Mouse (Mus musculus) lung, embryonic 14.5 days (tissue): Measurements from ENCODE around the gene Col6a5. TPM values are rescaled to one million over a fixed set of nuclear protein-coding genes. Genes with fewer than 3 reads are reported as not detected.

Source experiments
- ATAC-seq: fragments of 200-750 bp; cut with Nextera tagmentation; 2 replicates; pipeline ENCODE4 v1.8.0; 2017; ENCODE audit warnings: mild to moderate bottlenecking, moderate TSS enrichment, moderate library complexity; ENCODE audit not compliant: insufficient read depth
- DNase-seq: peaks from one replicate; pipeline ENCODE4 v3.0.0-alpha.2; 2015
- H3K27ac ChIP-seq: fragments of 300-500 bp; sonication (generic); 2 replicates; pipeline ENCODE4 v1.5.1; 2014; ENCODE audit warnings: low read depth, mild to moderate bottlenecking, moderate library complexity
- H3K27me3 ChIP-seq: fragments of 300-500 bp; sonication (generic); 2 replicates; pipeline ENCODE4 v1.6.1; 2014; ENCODE audit warnings: low read length, control low read depth; ENCODE audit not compliant: insufficient read depth
- H3K36me3 ChIP-seq: fragments of 300-500 bp; sonication (generic); 2 replicates; pipeline ENCODE4 v1.6.1; 2014; ENCODE audit warnings: control low read depth; ENCODE audit not compliant: insufficient read depth
- H3K4me1 ChIP-seq: fragments of 300-500 bp; sonication (generic); 2 replicates; pipeline ENCODE4 v1.6.1; 2014; ENCODE audit warnings: antibody characterized with exemption, control low read depth; ENCODE audit not compliant: insufficient read depth
- H3K4me2 ChIP-seq: fragments of 300-500 bp; sonication (generic); 2 replicates; pipeline ENCODE4 v1.6.1; 2014; ENCODE audit warnings: mild to moderate bottlenecking
- H3K4me3 ChIP-seq: fragments of 300-500 bp; sonication (generic); 2 replicates; pipeline ENCODE4 v1.5.1; 2014; ENCODE audit warnings: low read depth, low read length
- H3K9ac ChIP-seq: fragments of 300-500 bp; sonication (generic); 2 replicates; pipeline ENCODE4 v1.6.1; 2014
- H3K9me3 ChIP-seq: fragments of 300-500 bp; sonication (generic); 2 replicates; pipeline ENCODE4 v1.6.1; 2016; ENCODE audit warnings: low read depth, low read length, control low read depth
- CTCF ChIP-seq: IDR thresholded peaks from 2 replicates; pipeline ENCODE4 v1.5.1; 2016; ENCODE audit warnings: antibody characterized with exemption, low read depth
- WGBS: fragments of 180-500 bp; shearing (Covaris S2); extraction: QIAGEN DNeasy Blood & Tissue Kit; methylation state at CpG from one replicate; pipeline ENCODE4 v1.1.7; 2014; 5-methylcytosine and 5-hydroxymethylcytosine counted together
- polyA plus RNA-seq: library from polyadenylated mRNA; unstranded; fragments of >200 nt; fragmentation: Nextera tagmentation; extraction: Ambion mirVana; gene quantifications from 2 replicates; pipeline ENCODE4 v1.2.1, GENCODE M21; 2014

The Col6a5 gene
- polyA plus RNA-seq, 1 experiment from 2014 or later = 0.04 TPM

DNA sequence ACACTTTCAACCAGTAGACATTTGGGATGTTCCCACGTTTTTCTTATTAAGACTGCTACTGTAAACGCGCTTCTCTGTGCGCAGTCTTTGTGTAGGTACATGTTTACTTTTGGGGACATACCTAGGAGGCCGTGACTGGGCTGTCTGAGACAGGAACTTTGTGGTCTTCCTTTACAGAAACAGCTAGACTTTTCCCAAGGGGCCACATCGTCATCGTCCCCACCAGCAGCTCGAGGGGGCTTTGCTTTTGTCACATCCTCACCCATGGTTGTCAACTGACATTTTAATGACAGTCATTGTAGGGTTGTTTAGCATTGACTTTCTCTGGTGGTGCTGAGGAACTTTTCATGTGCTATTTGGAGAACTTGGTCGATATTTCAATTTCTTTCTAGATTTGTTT, 129.2 kb downstream of the Col6a5 start:
- Histone ChIP-seq H3K4me3 (no peak overlapping the region), H3K4me1 (no peaks in the 10 kb centered on the region), H3K4me2 (no peak overlapping the region), H3K9ac (no peak overlapping the region), H3K27ac (no peak overlapping the region), H3K36me3 (no peaks in the 10 kb centered on the region), H3K9me3 (no peaks in the 10 kb centered on the region), H3K27me3 (peaks cover 10% of the 10 kb centered on the region; the same call in 1 of the 2 replicates)
- ATAC-seq (no peak), DNase-seq (no peak)
- no peak for TF ChIP-seq CTCF
- 76% methylated on average over 9 of the region's 9 CpGs for WGBS

DNA sequence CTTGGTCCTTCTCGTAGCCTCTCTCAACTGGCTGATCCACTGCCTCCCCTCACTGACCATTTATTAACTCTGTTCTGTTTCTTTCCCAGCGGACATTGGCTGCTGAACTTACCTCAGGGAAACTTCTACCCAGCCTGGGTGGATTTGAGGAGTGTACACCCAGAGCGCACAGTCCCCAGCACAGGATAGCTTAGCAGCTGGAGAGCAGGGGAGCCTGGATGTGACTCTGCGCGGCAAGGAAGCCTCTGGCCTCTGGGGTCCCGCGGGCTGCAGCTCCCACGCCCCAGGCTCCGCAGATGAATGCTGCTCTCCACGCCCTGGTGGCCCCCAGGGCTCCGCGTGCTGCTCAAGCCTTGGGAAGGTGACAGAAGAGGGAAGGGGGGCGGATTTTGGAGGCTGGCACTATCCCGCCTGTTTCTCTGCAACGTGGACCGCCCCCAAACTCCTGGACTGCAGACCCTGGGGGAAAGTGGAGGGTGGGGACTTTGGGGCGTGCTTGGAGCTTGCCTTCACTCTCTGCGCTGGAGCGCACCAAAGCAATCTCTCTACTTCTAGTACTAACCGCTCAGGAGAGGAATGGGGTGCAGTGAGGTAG, 132.6 kb downstream of the Col6a5 start, which contains the start of gene Col6a6:
Gene Col6a6, minus strand, starts transcription at position 370 of the 595 bp plus-strand sequence.
- TF ChIP-seq CTCF = no peak
- ATAC-seq = no peak; the same call in 1 of the 2 replicates

DNA sequence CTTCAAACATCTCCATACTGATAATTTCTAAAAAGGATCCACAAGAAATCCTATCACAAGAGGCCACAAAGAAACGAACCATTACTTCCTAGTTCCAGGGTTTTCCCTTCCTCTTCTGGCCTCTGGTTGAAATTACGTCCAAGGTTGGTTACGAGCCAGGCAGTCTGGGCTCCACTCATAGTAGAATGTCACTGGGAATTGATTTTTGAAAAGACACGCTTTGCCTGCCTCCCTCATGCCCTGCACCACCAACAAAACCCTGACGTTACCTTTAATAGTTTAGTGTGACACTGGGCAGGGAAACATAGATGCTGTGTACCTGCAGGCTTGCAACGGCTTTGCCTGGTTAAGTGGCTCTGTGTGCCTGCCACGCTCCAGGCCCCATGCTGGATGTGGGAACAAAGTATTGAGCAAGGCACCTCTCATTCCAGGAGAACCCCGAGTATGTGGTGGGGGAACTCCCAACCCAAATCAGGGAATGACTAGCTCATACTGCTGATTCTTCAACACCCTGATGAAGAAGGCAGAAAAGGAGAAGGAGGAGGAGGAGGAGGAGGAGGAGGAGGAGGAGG, 133.3 kb downstream of the Col6a5 start:
- no peaks in the 10 kb centered on the region for H3K36me3 ChIP-seq
- no peaks in the 10 kb centered on the region for H3K9me3 ChIP-seq
- TF ChIP-seq CTCF = no peak
- no peak overlapping the region for H3K4me3 ChIP-seq
- peaks cover 10% of the 10 kb centered on the region; the same call in 1 of the 2 replicates for H3K27me3 ChIP-seq
- H3K4me1 ChIP-seq = no peaks in the 10 kb centered on the region
- no peak overlapping the region for H3K27ac ChIP-seq
- H3K4me2 ChIP-seq = no peak overlapping the region
- no peak overlapping the region for H3K9ac ChIP-seq
- ATAC-seq (no peak), DNase-seq (peak; percentile 9)
- WGBS = 56% methylated on average over 8 of the region's 8 CpGs

More for the DNA sequence above, 132.6 kb downstream of the Col6a5 start, which contains the start of gene Col6a6:
- no peaks in the 10 kb centered on the region for H3K9me3 ChIP-seq
- peak within 1 kb of the TSS; percentile 49 for H3K4me2 ChIP-seq
- 16% methylated on average over 20 of the region's 20 CpGs for WGBS
- H3K36me3 ChIP-seq = no peaks in the 10 kb centered on the region
- H3K4me3 ChIP-seq = peak within 1 kb of the TSS; percentile 20; the same call in 1 of the 2 replicates
- DNase-seq = peak; percentile 5
- H3K27ac ChIP-seq = no peak within 1 kb of the TSS
- peaks cover 10% of the 10 kb centered on the region; the same call in 1 of the 2 replicates for H3K27me3 ChIP-seq
- H3K9ac ChIP-seq = peak within 1 kb of the TSS; percentile 32; the same call in 1 of the 2 replicates
- no peaks in the 10 kb centered on the region for H3K4me1 ChIP-seq

DNA sequence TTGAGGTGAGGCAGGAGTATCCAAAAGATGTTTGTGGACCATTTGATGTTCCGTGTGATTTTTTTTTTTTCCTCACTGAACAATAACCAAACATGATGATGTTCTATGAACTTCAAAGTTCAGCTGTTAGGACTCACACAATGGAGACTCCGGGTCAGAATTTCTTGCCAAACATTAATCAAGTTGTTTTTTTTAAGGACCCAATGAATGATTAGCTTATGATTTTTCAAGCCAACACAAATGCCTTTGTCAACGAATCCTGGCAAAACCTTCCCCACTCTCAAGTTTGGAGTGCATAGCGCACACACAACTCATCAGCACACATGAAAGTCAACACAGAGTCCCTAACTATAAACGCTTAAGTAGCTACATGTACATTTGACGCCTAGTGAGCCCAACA, 139.7 kb downstream of the Col6a5 start:
- WGBS = 74% methylated on average over 6 of the region's 6 CpGs
- no peaks in the 10 kb centered on the region for H3K27me3 ChIP-seq
- no peaks in the 10 kb centered on the region for H3K36me3 ChIP-seq
- H3K27ac ChIP-seq = no peak overlapping the region
- H3K4me2 ChIP-seq = no peak overlapping the region
- DNase-seq = no peak
- H3K4me1 ChIP-seq = no peaks in the 10 kb centered on the region
- no peak for ATAC-seq
- no peak for TF ChIP-seq CTCF
- no peaks in the 10 kb centered on the region for H3K9me3 ChIP-seq
- no peak overlapping the region for H3K4me3 ChIP-seq
- H3K9ac ChIP-seq = no peak overlapping the region

DNA sequence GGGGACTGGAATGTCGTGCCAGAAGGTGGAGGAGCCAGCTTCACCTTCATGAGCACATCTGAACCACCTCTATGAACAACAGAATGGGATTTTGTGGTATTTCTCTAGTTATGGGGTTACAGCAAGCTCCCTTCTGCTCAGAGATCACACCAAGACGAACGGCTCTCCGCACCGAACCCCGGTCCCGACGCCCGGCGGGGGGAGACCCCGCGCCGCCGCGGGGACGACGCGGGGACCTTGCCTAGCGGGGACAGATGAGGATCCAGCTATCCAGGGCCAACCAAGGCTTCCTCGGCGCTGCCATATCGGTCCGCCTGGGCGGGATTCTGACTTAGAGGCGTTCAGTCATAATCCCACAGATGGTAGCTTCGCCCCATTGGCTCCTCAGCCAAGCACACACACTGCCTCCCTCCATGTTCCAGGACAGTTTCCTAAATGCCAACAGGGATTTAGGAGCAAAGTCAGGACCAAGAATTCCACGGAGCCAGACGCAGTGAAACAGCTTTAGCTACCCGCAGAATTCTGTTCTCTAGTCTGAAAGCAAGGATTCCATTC, 141.2 kb downstream of the Col6a5 start:
- H3K4me1 ChIP-seq = no peaks in the 10 kb centered on the region
- ATAC-seq (no peak), DNase-seq (no peak)
- H3K36me3 ChIP-seq = no peaks in the 10 kb centered on the region
- 67% methylated on average over 29 of the region's 29 CpGs for WGBS
- no peak overlapping the region for H3K4me3 ChIP-seq
- no peak overlapping the region for H3K9ac ChIP-seq
- no peaks in the 10 kb centered on the region for H3K9me3 ChIP-seq
- H3K4me2 ChIP-seq = no peak overlapping the region
- no peaks in the 10 kb centered on the region for H3K27me3 ChIP-seq
- TF ChIP-seq CTCF = no peak
- no peak overlapping the region for H3K27ac ChIP-seq

DNA sequence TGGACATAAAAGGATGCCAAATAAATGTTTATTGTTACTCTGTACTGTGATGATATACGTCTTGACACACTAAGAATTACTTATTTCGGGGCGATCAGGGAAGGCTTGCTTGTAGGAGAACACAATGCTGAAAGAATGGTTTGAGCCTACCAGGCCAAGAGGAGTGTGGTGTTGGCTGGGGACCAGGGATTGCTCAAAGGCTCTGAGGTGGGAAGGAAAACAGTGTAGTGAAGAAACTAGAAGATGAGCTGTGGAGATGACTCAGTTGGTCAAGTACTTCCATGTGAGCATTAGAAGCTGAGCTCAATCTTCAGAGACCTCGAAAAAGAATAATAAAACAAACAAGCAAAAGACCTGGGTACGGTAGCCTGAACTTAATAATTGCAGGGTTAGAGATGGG, 146.0 kb downstream of the Col6a5 start:
- ATAC-seq (no peak), DNase-seq (no peak)
- no peak overlapping the region for H3K4me2 ChIP-seq
- no peak overlapping the region for H3K27ac ChIP-seq
- no peaks in the 10 kb centered on the region for H3K4me1 ChIP-seq
- no peaks in the 10 kb centered on the region for H3K27me3 ChIP-seq
- no peak for TF ChIP-seq CTCF
- H3K9me3 ChIP-seq = no peaks in the 10 kb centered on the region
- 80% methylated on average over 5 of the region's 5 CpGs for WGBS
- H3K4me3 ChIP-seq = no peak overlapping the region
- no peak overlapping the region for H3K9ac ChIP-seq
- no peaks in the 10 kb centered on the region for H3K36me3 ChIP-seq

DNA sequence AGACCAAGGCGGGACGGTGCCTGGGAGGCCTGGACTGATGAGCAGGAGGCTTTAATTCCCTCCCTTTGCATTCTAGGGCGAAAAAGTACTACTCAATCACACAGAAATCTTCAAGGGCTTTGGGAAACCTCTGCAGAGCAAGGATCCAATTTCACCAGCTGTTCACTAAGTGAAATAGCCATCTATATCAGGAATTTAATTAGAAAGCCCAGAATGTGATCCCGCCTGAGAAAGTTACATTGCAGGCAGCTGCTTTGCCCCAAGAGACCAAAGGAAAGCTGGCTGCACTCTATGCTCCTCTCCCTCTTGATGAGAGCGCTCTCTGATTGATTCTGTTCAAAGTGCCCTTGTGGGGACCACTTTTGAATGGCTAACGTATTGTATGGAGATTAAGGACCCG, 149.0 kb downstream of the Col6a5 start:
- Histone ChIP-seq H3K27me3 (no peaks in the 10 kb centered on the region), H3K36me3 (no peaks in the 10 kb centered on the region), H3K4me2 (no peak overlapping the region), H3K27ac (no peak overlapping the region), H3K4me3 (no peak overlapping the region), H3K9ac (no peak overlapping the region), H3K9me3 (no peaks in the 10 kb centered on the region), H3K4me1 (no peaks in the 10 kb centered on the region)
- ATAC-seq = no peak
- no peak for DNase-seq
- no peak for TF ChIP-seq CTCF
- 50% methylated on average over 7 of the region's 7 CpGs for WGBS
